Mouse (Mus musculus): ENCODE data around the gene Oaz1. TPM values are rescaled to one million over a fixed set of nuclear protein-coding genes. Genes with fewer than 3 reads are reported as not detected.

The Oaz1 gene
- polyA plus RNA-seq, 1 experiment = 779 TPM

DNA sequence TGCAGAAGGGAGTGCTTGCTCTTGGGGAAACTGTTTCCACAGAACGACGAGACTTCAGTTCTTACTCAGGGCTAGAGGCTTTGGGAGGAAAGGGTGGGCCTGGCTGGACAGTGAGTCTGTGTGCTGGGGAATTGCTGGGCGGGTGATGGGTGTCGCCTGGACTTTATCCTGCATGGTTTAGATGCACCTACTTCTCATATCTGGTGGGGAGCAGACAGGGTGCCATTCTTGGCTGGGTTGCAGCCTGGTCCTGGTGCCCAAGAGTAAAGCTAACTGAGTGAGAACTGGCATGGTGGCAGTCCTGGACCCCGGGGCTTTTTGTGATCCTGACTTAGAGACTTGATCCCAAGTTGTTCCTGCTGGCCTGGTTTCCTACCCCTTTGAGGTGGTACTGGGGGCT lies 30.5 kb downstream of the Oaz1 start:
- Histone ChIP-seq H3K27ac (ENCODE audit: insufficient read depth, low read length) (peak overlapping the region; percentile 35; the same call in 1 of the 2 replicates), H3K4me3 (replicated peaks; ENCODE audit: insufficient read depth, low read depth, low read length) (peak overlapping the region; percentile 1), H3K27me3 (ENCODE audit: control insufficient read depth, insufficient read depth, low read length) (no peaks in the 10 kb centered on the region), H3K4me1 (ENCODE audit: control insufficient read depth, insufficient read depth, low read length) (peaks cover 27% of the 10 kb centered on the region)
- DNase-seq = no peak
- WGBS = 74% methylated on average over 5 of the region's 5 CpGs
- TF ChIP-seq CTCF (IDR thresholded peaks at IDR 0.05; ENCODE audit: borderline replicate concordance, insufficient read depth, low read depth, low read length) = no peak
- no peak for TF ChIP-seq POLR2A (IDR thresholded peaks at IDR 0.05; ENCODE audit: borderline replicate concordance, insufficient read depth, low read length)

DNA sequence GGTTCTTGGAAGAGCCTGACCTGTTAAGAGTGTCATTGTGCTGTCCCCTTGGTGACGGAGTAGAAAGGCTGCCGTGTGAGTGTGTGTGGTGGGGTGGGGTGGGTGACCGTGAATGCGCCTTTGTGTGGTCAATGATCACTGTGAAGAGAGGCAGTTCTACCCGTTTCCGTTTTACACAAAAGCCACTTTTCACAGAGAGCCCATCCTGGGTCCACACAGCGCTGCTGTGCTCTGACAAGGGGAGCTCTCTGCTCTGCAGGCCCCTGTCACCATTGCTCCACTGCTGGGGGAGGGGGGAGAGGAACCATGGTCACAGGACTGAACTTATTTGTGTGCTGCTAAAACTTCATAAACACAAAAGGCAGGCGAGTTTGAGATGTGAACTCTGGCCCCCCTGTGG lies 30.9 kb downstream of the Oaz1 start:
- no peak overlapping the region for H3K4me3 ChIP-seq (replicated peaks; ENCODE audit: insufficient read depth, low read depth, low read length)

DNA sequence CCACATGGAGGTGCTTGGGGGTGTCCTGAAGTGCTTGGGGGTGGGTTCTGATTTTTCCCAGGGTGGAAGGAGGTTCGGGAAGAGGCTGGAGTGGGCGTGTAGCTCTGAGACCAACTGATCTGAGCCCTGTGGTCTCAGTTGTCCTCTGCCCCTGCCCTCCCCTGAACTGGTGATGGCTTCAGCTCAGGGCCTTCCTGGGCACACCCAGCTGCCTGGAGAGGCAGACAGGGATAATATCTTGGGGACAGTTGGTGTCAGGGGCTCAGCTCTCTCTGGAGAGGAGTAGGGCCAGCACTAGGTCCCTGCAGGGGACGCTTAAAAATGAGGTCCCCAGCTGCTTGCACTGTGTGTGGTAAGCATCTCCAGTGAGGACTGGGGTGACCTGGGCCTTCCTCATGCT lies 31.4 kb downstream of the Oaz1 start:
- TF ChIP-seq POLR2A (IDR thresholded peaks at IDR 0.05; ENCODE audit: borderline replicate concordance, insufficient read depth, low read length) = no peak
- TF ChIP-seq CTCF (IDR thresholded peaks at IDR 0.05; ENCODE audit: borderline replicate concordance, insufficient read depth, low read depth, low read length) = no peak
- Histone ChIP-seq H3K27ac (ENCODE audit: insufficient read depth, low read length) (peak overlapping the region; percentile 53), H3K4me3 (replicated peaks; ENCODE audit: insufficient read depth, low read depth, low read length) (no peak overlapping the region), H3K4me1 (ENCODE audit: control insufficient read depth, insufficient read depth, low read length) (peaks cover 27% of the 10 kb centered on the region), H3K27me3 (ENCODE audit: control insufficient read depth, insufficient read depth, low read length) (no peaks in the 10 kb centered on the region)
- no peak for DNase-seq
- WGBS = 42% methylated on average over 3 of the region's 3 CpGs

More for the DNA sequence above, 30.9 kb downstream of the Oaz1 start:
- Histone ChIP-seq H3K4me1 (ENCODE audit: control insufficient read depth, insufficient read depth, low read length) (peaks cover 27% of the 10 kb centered on the region), H3K27ac (ENCODE audit: insufficient read depth, low read length) (peak overlapping the region; percentile 35; the same call in 1 of the 2 replicates), H3K27me3 (ENCODE audit: control insufficient read depth, insufficient read depth, low read length) (no peaks in the 10 kb centered on the region)
- no peak for DNase-seq
- TF ChIP-seq CTCF (IDR thresholded peaks at IDR 0.05; ENCODE audit: borderline replicate concordance, insufficient read depth, low read depth, low read length) (no peak), POLR2A (IDR thresholded peaks at IDR 0.05; ENCODE audit: borderline replicate concordance, insufficient read depth, low read length) (no peak)
- 43% methylated on average over 8 of the region's 8 CpGs for whole genome bisulfite sequencing

DNA sequence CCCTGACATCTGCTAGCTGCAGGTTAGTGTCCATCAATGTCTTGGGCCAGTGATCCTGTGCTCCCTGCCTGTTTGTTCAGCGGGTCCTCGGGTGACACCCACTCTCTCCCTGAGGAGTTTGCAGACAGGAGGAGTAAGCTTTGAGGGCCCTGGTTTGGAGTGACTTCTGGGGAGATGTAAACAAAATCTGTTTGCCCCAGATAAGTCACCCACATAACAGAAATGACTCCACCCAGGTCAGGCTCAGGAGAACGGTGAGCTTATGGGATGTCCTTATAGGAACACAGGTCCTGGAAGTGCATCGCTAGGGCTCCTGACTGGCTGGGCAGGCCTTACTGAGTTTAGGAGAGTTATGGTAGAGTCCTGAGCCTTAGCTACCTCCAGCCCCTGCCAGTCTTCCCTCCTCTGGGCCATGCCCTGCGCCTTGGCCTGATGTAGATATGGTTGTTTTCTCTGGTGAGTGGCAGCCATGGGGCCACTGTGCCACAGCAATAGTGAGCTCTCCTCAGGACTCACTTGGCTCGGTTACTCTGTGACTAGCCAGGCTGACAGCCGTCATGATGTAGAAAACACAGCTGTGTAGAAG lies 32.0 kb downstream of the Oaz1 start:
- Histone ChIP-seq H3K27ac (ENCODE audit: insufficient read depth, low read length) (no peak overlapping the region), H3K4me1 (ENCODE audit: control insufficient read depth, insufficient read depth, low read length) (peaks cover 29% of the 10 kb centered on the region), H3K4me3 (replicated peaks; ENCODE audit: insufficient read depth, low read depth, low read length) (no peak overlapping the region), H3K27me3 (ENCODE audit: control insufficient read depth, insufficient read depth, low read length) (no peaks in the 10 kb centered on the region)
- WGBS = 72% methylated on average over 7 of the region's 7 CpGs
- TF ChIP-seq CTCF (IDR thresholded peaks at IDR 0.05; ENCODE audit: borderline replicate concordance, insufficient read depth, low read depth, low read length) = no peak
- TF ChIP-seq POLR2A (IDR thresholded peaks at IDR 0.05; ENCODE audit: borderline replicate concordance, insufficient read depth, low read length) = no peak
- DNase-seq = no peak

DNA sequence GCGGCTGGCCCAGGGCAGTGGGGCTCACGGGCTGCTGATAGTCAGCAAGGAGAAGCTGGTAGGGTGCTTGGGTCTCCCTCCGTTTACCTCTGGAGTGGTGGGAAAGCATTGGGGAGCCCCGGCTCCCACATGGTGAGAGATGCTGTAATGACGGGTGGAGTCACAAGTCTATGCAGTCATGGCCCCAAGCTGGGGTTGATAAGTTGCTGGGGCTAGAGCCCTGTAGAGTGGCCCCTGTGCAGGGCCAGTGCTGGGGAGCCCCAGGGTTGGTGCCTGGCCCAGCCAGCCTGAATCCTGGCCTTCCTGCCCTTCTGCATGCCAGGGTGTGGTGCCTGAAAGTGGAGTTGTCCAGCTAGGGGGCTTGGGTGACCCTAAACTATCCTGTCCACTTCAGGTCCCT lies 35.8 kb downstream of the Oaz1 start:
- Histone ChIP-seq H3K27me3 (ENCODE audit: control insufficient read depth, insufficient read depth, low read length) (no peaks in the 10 kb centered on the region), H3K27ac (ENCODE audit: insufficient read depth, low read length) (no peak overlapping the region), H3K4me1 (ENCODE audit: control insufficient read depth, insufficient read depth, low read length) (peaks cover 39% of the 10 kb centered on the region), H3K4me3 (replicated peaks; ENCODE audit: insufficient read depth, low read depth, low read length) (no peak overlapping the region)
- no peak for DNase-seq
- 97% methylated on average over 5 of the region's 5 CpGs for WGBS
- TF ChIP-seq CTCF (IDR thresholded peaks at IDR 0.05; ENCODE audit: borderline replicate concordance, insufficient read depth, low read depth, low read length) (no peak), POLR2A (IDR thresholded peaks at IDR 0.05; ENCODE audit: borderline replicate concordance, insufficient read depth, low read length) (no peak)

DNA sequence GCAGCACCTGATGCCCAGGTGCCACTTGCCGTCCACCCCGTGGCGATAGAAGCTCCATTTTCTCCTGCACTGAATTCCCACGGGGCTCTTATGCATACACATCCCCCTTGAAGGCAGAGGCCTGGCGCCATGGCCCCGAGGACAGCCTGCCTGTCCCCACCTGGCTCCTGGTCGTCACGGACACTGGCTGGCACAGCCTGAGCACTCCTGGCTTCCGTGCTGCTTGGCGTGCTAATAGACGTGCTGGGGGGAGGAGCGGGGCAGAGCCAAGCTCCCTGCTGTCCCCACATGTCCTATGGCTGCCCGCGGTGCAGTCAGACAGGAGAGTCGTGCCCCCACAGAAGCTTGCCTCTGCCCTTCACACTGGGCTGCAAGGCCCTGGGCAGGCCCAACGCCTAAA lies 38.0 kb downstream of the Oaz1 start:
- 7% methylated on average over 16 of the region's 16 CpGs for WGBS
- Histone ChIP-seq H3K27ac (ENCODE audit: insufficient read depth, low read length) (peak overlapping the region; percentile 86), H3K27me3 (ENCODE audit: control insufficient read depth, insufficient read depth, low read length) (no peaks in the 10 kb centered on the region), H3K4me1 (ENCODE audit: control insufficient read depth, insufficient read depth, low read length) (peaks cover 27% of the 10 kb centered on the region), H3K4me3 (replicated peaks; ENCODE audit: insufficient read depth, low read depth, low read length) (no peak overlapping the region)
- 0 out of 2 replicates have a peak, but pooled peaks have one; percentile 14 for TF ChIP-seq POLR2A (IDR thresholded peaks at IDR 0.05; ENCODE audit: borderline replicate concordance, insufficient read depth, low read length)
- no peak for TF ChIP-seq CTCF (IDR thresholded peaks at IDR 0.05; ENCODE audit: borderline replicate concordance, insufficient read depth, low read depth, low read length)
- DNase-seq = peak; percentile 86 to 90

DNA sequence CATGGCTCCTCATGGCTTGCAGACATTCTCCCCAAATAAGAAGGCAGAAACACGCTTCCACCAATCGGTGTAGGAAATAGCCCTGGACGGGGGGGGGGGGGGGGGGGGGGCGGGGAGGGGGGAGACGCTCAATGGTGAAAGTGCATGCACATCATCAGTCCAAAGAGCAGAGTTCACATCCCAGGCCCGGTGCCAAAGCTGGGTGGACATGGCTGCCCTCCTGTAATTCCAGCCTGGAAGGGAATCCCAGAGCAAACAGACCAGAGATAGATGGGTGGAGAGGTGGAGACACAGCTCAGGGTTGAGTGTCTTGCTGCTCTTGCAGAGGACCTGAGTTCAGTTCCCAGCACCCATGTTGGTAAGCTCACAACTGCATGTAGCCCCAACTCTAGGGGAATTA lies 44.5 kb downstream of the Oaz1 start:
- no peak overlapping the region for H3K4me3 ChIP-seq (replicated peaks; ENCODE audit: insufficient read depth, low read depth, low read length)
- H3K4me1 ChIP-seq (ENCODE audit: control insufficient read depth, insufficient read depth, low read length) = no peaks in the 10 kb centered on the region
- no peak for TF ChIP-seq POLR2A (IDR thresholded peaks at IDR 0.05; ENCODE audit: borderline replicate concordance, insufficient read depth, low read length)
- DNase-seq = no peak
- no peaks in the 10 kb centered on the region for H3K27me3 ChIP-seq (ENCODE audit: control insufficient read depth, insufficient read depth, low read length)
- no peak overlapping the region for H3K27ac ChIP-seq (ENCODE audit: insufficient read depth, low read length)
- 68% methylated on average over 5 of the region's 6 CpGs for WGBS

DNA sequence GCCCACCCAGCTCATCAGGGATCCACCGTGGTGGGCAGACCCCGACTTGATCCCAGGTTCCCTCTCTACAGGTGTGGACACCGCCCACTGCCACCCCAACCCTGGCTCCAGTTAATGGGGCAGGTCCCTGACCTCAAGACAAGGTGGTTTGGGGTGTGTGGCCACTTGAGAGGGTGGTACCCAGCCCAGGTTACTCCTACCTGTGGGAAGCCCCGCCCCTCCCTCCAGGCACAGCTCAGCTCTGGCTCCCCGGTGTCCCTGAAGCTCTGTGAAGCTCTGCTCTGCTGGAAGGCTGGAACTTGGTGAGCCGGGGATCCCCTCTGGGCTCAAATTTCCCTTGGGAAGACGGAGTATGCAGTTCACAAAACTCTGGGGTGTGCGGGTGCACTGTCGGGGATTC lies 45.1 kb downstream of the Oaz1 start, which contains the start of gene Tmprss9:
Gene Tmprss9 (plus strand): TSS at position 268 of the 400 bp plus-strand sequence.
- WGBS = 33% methylated on average over 9 of the region's 9 CpGs
- no peaks in the 10 kb centered on the region for H3K4me1 ChIP-seq (ENCODE audit: control insufficient read depth, insufficient read depth, low read length)
- no peak within 1 kb of the TSS for H3K27ac ChIP-seq (ENCODE audit: insufficient read depth, low read length)
- H3K27me3 ChIP-seq (ENCODE audit: control insufficient read depth, insufficient read depth, low read length) = no peaks in the 10 kb centered on the region
- TF ChIP-seq POLR2A (IDR thresholded peaks at IDR 0.05; ENCODE audit: borderline replicate concordance, insufficient read depth, low read length) = no peak
- TF ChIP-seq CTCF (IDR thresholded peaks at IDR 0.05; ENCODE audit: borderline replicate concordance, insufficient read depth, low read depth, low read length) = no peak
- no peak for DNase-seq
- H3K4me3 ChIP-seq (replicated peaks; ENCODE audit: insufficient read depth, low read depth, low read length) = no peak within 1 kb of the TSS

Data from cerebellum, adult 2 months (tissue).